Mouse (Mus musculus): ENCODE data around the gene Olfr1446. TPM values are rescaled to one million over a fixed set of nuclear protein-coding genes. Genes with fewer than 3 reads are reported as not detected.

The Olfr1446 gene
- not detected for total RNA-seq (2022)

DNA sequence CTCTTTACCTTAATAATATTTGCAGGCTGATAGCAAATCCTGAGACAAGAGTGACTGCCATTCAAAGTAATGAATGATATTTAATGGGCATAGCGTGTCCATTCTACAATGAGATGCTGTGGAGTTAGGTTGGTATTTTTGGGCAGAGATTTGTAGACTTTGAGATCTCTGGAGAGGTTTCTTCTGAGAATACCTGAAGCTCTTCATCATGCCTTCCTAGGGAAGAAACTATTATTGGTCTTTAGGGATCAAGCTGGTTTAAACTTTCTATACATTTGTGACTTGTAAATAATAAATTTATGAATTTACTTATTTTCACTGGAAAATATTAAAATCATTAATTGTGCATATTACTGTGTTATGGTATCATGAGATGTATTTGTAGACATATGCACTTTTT lies at the start of gene Olfr1446:
Olfr1446 (minus strand) TSS at position 101 of the 400 bp plus-strand sequence.
- no peak for DNase-seq (ENCODE audit: low spot score in 2 of 2)

DNA sequence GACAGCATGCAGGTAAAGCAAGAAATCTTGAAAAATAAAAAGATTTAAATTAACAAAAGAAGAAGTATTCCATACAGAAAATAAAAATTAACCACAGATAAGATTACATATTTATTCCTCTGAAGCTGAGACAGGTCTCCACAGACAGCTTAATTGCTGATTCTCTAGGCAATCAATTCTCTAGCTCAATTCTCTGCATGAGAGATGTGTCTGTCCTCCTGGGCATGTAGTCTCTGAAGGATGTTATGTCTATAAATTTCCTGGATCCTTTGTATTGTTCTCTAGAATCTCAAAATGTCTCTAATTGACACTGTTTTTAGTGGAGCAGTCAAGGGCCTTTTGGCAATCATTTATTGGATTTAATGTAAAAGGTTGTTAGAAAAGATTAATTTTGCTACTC lies 37.2 kb upstream of the Olfr1446 start, which contains the start of gene Olfr1449:
Olfr1449 (plus strand) TSS at position 301 of the 400 bp plus-strand sequence.
- DNase-seq (ENCODE audit: low spot score in 2 of 2) = no peak

DNA sequence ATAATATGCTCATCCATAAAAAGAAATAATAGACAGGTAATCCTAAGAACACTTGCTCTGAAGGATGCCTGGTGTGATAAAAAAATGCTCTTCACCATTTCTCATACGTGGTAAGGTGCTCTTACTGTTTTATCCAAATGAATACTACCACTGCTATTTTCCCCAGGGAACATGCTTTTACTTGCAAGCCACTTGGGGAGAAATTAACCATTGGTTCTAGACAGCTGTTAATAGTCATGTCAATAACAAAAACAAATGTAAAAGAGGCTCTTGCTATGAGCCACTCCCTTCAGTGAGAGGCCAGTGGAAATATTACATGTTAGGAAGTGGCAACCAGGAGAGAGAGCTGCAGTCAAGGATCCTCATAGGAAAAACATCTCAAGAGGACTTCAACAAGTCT lies 31.0 kb upstream of the Olfr1446 start, which contains the start of gene Olfr1448:
Olfr1448 (minus strand) TSS at position 101 of the 400 bp plus-strand sequence.
- no peak for DNase-seq (ENCODE audit: low spot score in 2 of 2)

DNA sequence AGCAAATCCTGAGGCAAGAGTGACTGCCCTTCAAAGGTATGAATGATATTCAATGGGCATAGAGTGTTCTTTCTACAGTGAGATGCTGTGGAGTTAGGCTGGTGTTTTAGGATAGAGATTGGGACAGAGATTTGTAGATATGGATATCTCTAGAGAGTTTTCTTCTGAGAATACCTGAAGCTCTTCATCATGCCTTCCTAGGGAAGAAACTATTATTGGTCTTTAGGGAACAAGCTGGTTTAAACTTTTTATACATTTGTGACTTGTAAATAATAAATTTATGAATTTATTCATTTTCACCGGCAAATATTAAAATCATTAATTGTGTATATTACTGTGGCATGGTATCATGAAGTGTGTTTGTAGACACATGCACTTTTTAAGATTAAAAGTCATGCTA lies 10.3 kb upstream of the Olfr1446 start, which contains the start of gene Olfr1447:
Olfr1447 (minus strand) TSS at position 101 of the 400 bp plus-strand sequence.
- DNase-seq (ENCODE audit: low spot score in 2 of 2) = no peak

DNA sequence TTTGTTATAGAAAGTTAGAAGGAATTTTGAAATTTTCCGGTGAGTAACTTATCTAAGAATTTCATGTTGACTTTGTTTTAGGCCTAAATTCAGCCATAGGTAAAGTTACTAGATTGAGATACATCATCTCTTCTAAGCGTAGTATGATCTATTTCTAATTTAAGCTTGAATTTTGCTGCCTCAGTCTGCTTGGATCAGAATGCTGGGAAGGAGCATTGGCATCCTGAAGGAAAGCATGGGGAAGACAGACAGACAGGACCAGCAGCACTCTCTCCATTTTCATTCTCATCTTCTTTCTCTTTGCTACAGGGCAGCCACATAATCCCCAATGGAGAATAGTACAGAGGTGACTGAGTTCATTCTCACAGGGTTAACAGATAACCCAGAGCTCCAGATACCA lies 9.8 kb downstream of the Olfr1446 start, which contains the start of gene Olfr1445:
Olfr1445 (plus strand) TSS at position 301 of the 400 bp plus-strand sequence.
- no peak for DNase-seq (ENCODE audit: low spot score in 2 of 2)

DNA sequence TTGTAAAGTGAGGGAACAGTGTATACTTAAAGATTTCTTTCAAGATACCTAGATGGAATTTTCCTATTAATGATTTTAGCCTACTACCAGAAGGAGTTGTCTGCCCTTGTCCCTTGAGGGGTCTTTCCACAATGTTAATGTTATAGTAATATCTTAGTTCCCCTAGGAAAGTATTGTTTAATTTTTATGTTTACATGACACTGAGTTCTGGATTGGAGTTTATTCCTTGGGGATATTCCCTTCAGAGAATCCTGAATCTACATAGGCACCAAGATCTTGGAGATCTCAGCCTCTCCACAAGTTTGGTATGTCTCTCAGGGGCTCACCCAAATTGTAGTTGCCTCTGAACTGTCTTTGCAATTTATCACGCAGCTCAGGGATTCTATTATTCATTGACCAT lies 36.3 kb downstream of the Olfr1446 start, which contains the start of gene Olfr1444:
Olfr1444 (plus strand) TSS at position 301 of the 400 bp plus-strand sequence.
- DNase-seq (ENCODE audit: low spot score in 2 of 2) = no peak

DNA sequence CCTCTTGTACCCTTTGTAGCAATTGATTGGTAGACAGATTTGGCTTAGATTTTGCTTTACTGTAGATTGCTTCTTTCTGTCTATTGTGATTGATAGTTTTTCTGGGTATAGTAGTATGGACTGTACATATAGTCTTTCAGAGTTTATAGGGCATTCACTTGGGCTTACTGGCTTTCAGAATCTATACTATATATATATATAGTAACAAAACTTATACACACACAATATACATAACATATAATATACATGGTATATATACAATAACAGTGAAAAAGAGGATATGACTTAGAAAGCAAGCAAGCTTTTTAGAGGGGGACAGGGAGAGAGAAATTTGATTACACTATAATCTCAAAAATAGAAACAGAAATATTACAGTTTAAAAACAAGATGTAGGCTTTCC lies 46.9 kb downstream of the Olfr1446 start, which contains the start of gene Gm5244:
Gm5244 (plus strand) TSS at position 301 of the 400 bp plus-strand sequence.
- DNase-seq (ENCODE audit: low spot score in 2 of 2) = no peak

DNA sequence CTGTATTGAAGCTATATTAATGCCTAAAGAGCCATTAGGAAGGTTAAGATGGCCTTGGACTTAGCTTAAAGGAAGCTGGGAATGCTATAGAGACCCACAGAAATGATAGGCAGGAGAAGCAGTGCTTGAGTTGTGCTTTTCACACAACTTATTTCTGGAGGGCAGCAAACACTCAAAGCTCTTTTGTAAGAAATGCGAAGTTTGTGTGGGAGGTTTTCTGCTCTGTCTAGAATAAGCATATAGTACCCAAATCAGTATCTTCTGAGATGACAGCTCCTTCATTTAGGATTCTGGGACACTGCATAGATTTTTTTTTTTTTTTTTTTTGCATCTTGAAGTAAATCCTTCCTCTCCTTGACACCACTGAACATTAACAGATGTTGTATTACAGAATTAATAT lies 54.8 kb downstream of the Olfr1446 start:
- no peak for DNase-seq (ENCODE audit: low spot score in 2 of 2)

Other genes with a start within 250 kb of the Olfr1446 start
- gene Olfr1442, start 223.1 kb downstream of the Olfr1446 start, total RNA-seq (2022) = not detected
- not detected for gene Olfr1443, start 215.4 kb downstream of the Olfr1446 start, total RNA-seq (2022)
- not detected for gene Keg1, start 197.7 kb downstream of the Olfr1446 start, total RNA-seq (2022)
- gene Cntf, start 127.9 kb downstream of the Olfr1446 start, total RNA-seq (2022) = 1 to 10 TPM in 3 of 4 experiments, under 1 TPM in 1; 0.92 to 2.5 (median 1.8) TPM
- gene Zfp91, start 97.4 kb downstream of the Olfr1446 start, total RNA-seq (2022) = 100 to 1,000 TPM; 130 to 182 (median 149) TPM
- under 1 TPM in 3 of 4 experiments, not detected in 1; 0.17 to 0.27 (median 0.22) TPM for gene Lpxn, start 97.3 kb downstream of the Olfr1446 start, total RNA-seq (2022)
- gene Gm5244, start 46.8 kb downstream of the Olfr1446 start, total RNA-seq (2022) = not detected
- not detected for gene Olfr1444, start 36.2 kb downstream of the Olfr1446 start, total RNA-seq (2022)
- not detected for gene Olfr1445, start 9.7 kb downstream of the Olfr1446 start, total RNA-seq (2022)
- not detected for gene Olfr1447, start 10.2 kb upstream of the Olfr1446 start, total RNA-seq (2022)
- not detected for gene Olfr1448, start 30.9 kb upstream of the Olfr1446 start, total RNA-seq (2022)
- not detected for gene Olfr1449, start 37.3 kb upstream of the Olfr1446 start, total RNA-seq (2022)
- gene Olfr1450, start 56.7 kb upstream of the Olfr1446 start, total RNA-seq (2022) = not detected
- not detected for gene Olfr1451, start 101.5 kb upstream of the Olfr1446 start, total RNA-seq (2022)
- gene Olfr1453, start 134.8 kb upstream of the Olfr1446 start, total RNA-seq (2022) = not detected
- gene Olfr1454, start 167.1 kb upstream of the Olfr1446 start, total RNA-seq (2022) = not detected
- gene Olfr1457, start 204.4 kb upstream of the Olfr1446 start, total RNA-seq (2022) = not detected
- gene Olfr1458, start 213.3 kb upstream of the Olfr1446 start, total RNA-seq (2022) = not detected